Mouse (Mus musculus) MEL (cell line): ENCODE results near the gene Ccdc88b.

Source experiments
- CTCF ChIP-seq, 3 experiments: IDR thresholded peaks in 2 of 3; conservative IDR thresholded peaks in 1 of 3; 2 replicates each; pipeline ENCODE4 v1.5.1; 2011 to 2012; ENCODE audit warnings: low read length in 3 of 3, low read depth in 2 of 3, mild to moderate bottlenecking in 2 of 3, improper control_type of control experiment in 1 of 3, inconsistent platforms in 1 of 3, mixed read lengths in 1 of 3, moderate library complexity in 1 of 3; ENCODE audit not compliant: control insufficient read depth in 1 of 3, insufficient read depth in 1 of 3, poor library complexity in 1 of 3, severe bottlenecking in 1 of 3
- JUND ChIP-seq: IDR thresholded peaks from 2 replicates; pipeline ENCODE4 v1.6.1; 2011; ENCODE audit warnings: low read depth, mild to moderate bottlenecking, improper control_type of control experiment, low read length
- MAZ ChIP-seq: IDR thresholded peaks from 2 replicates; pipeline ENCODE4 v1.6.1; 2012; ENCODE audit warnings: low read depth, mild to moderate bottlenecking, inconsistent platforms, low read length, improper control_type of control experiment
- SIN3A ChIP-seq: IDR thresholded peaks from 2 replicates; pipeline ENCODE4 v1.6.1; 2012; ENCODE audit warnings: low read length, improper control_type of control experiment, inconsistent platforms
- TCF12 ChIP-seq: IDR thresholded peaks from 2 replicates; pipeline ENCODE4 v1.6.1; 2014; ENCODE audit warnings: low read depth, mild to moderate bottlenecking, inconsistent platforms, low read length, improper control_type of control experiment, moderate library complexity

DNA sequence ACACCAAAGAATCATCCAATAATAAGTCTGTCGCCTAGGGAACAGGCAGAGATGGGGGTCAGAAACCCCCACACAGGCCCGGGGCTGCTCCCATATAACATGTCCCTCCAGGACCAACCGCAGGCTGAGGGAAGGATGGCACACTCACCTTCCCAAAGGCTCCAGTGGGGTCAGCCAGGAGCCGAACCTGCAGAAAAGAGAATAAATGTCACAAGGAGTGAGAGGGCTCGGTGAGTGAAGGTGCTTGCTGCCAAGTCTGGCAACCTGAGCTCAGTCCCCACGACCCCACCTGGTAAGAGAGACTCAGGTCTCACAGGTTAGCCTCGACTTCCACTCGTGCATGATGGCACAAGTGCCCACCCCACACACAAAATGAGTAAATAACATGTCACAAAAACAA lies 49.1 kb upstream of the Ccdc88b start:
- TF ChIP-seq SIN3A (no peak), CTCF (IDR thresholded peaks at IDR 0.05 in 2 of 3, conservative IDR thresholded peaks at IDR 0.05 in 1 of 3; ENCODE audit: control insufficient read depth in 1 of 3, insufficient read depth in 1 of 3, low read depth in 2 of 3, low read length in 3 of 3, poor library complexity in 1 of 3, severe bottlenecking in 1 of 3) (no peak), TCF12 (no peak), JUND (no peak), MAZ (no peak)
